Mouse (Mus musculus) liver, embryonic 14.5 days (tissue): ENCODE measurements around the gene Tmem33.

Experiments used
- CTCF ChIP-seq: IDR thresholded peaks from 2 replicates; pipeline ENCODE4 v1.5.1; 2016; ENCODE audit warnings: antibody characterized with exemption, low read depth, control low read depth
- EP300 ChIP-seq: IDR thresholded peaks from 2 replicates; pipeline ENCODE4 v1.6.1; 2016; ENCODE audit warnings: antibody characterized with exemption, low read depth

- TF ChIP-seq EP300 = no peak
- no peak for TF ChIP-seq CTCF
These were observed 80.4 kb downstream of the Tmem33 start for GRCm38 (mm10) chr5:67340811-67341210.
